22 mouse cellular contexts compared by ENCODE assay signal in genomic region chr6:5871060-5871459, GRCm38 (mm10).
DNase-seq lines count a peak whose midpoint lies in the region; ATAC-seq and TF ChIP-seq lines count a peak whose summit lies in the region.
"Had no signal": no experiment of that assay in that cellular context is flagged by ENCODE, and none has a peak within 500 bp of the region (broad histone marks: within the 10 kb centered on the region; RNA-seq: fewer than 3 reads in every experiment).

No protein-coding gene starts in this region.

- H3K36me3 ChIP-seq in heart, embryonic 13.5 days: no peaks in the 10 kb centered on the region
- H3K36me3 ChIP-seq in heart, embryonic 12.5 days: no peaks in the 10 kb centered on the region
- H3K36me3 ChIP-seq in stomach, embryonic 16.5 days (ENCODE audit: control insufficient read depth, insufficient read depth, low read length): no peaks in the 10 kb centered on the region
- H3K36me3 ChIP-seq in stomach, postnatal 0 days (ENCODE audit: control insufficient read depth, insufficient read depth, low read length): no peaks in the 10 kb centered on the region
- no peaks in the 10 kb centered on the region for H3K36me3 ChIP-seq in limb, embryonic 13.5 days
- no peaks in the 10 kb centered on the region for H3K36me3 ChIP-seq in liver, embryonic 11.5 days (ENCODE audit: control insufficient read depth, insufficient read depth, low read length)
- H3K36me3 ChIP-seq: forebrain, embryonic 12.5 days; forebrain, embryonic 15.5 days; hindbrain, embryonic 12.5 days had no signal

- TF ChIP-seq POLR2A in olfactory bulb, adult 2 months (IDR thresholded peaks at IDR 0.05; ENCODE audit: insufficient read depth, low read depth, low read length): no peak

- peaks cover 17% of the 10 kb centered on the region for H3K4me1 ChIP-seq in heart, embryonic 13.5 days
- H3K4me1 ChIP-seq in heart, embryonic 12.5 days (replicated peaks): peaks cover 16% of the 10 kb centered on the region
- H3K4me1 ChIP-seq in stomach, embryonic 16.5 days (ENCODE audit: control insufficient read depth, insufficient read depth, low read length): no peaks in the 10 kb centered on the region
- no peaks in the 10 kb centered on the region for H3K4me1 ChIP-seq in stomach, postnatal 0 days (replicated peaks; ENCODE audit: control insufficient read depth, insufficient read depth)
- H3K4me1 ChIP-seq in limb, embryonic 13.5 days: peaks cover 18% of the 10 kb centered on the region
- peaks cover 9% of the 10 kb centered on the region for H3K4me1 ChIP-seq in olfactory bulb, adult 2 months (ENCODE audit: control insufficient read depth, insufficient read depth, low read length)
- no peaks in the 10 kb centered on the region for H3K4me1 ChIP-seq in liver, embryonic 11.5 days (replicated peaks; ENCODE audit: control insufficient read depth, insufficient read depth, low read length)
- H3K4me1 ChIP-seq: forebrain, embryonic 12.5 days; forebrain, embryonic 15.5 days; hindbrain, embryonic 12.5 days had no signal

- H3K4me2 ChIP-seq in heart, embryonic 13.5 days: no peak overlapping the region
- no peak overlapping the region for H3K4me2 ChIP-seq in heart, embryonic 12.5 days
- H3K4me2 ChIP-seq in stomach, embryonic 16.5 days (ENCODE audit: low read depth, low read length): no peak overlapping the region
- H3K4me2 ChIP-seq in stomach, postnatal 0 days (replicated peaks; ENCODE audit: low read depth): no peak overlapping the region
- H3K4me2 ChIP-seq in limb, embryonic 13.5 days (replicated peaks): no peak overlapping the region
- H3K4me2 ChIP-seq in liver, embryonic 11.5 days: no peak overlapping the region
- H3K4me2 ChIP-seq: forebrain, embryonic 12.5 days; forebrain, embryonic 15.5 days; heart, embryonic 11.5 days; hindbrain, embryonic 12.5 days had no signal

- 0 out of 2 replicates have a peak overlapping the region, but pooled peaks have one; percentile 19 for H3K9ac ChIP-seq in heart, embryonic 13.5 days
- H3K9ac ChIP-seq in heart, embryonic 12.5 days: no peak overlapping the region
- H3K9ac ChIP-seq in stomach, embryonic 16.5 days (ENCODE audit: low read length): no peak overlapping the region
- no peak overlapping the region for H3K9ac ChIP-seq in stomach, postnatal 0 days (ENCODE audit: low read length)
- H3K9ac ChIP-seq in limb, embryonic 13.5 days: no peak overlapping the region
- H3K9ac ChIP-seq in liver, embryonic 11.5 days (ENCODE audit: low read depth, low read length): no peak overlapping the region
- H3K9ac ChIP-seq: forebrain, embryonic 12.5 days; forebrain, embryonic 15.5 days; hindbrain, embryonic 12.5 days had no signal

- no peak for TF ChIP-seq CTCF in stomach, postnatal 0 days (IDR thresholded peaks at IDR 0.05; ENCODE audit: low read depth)
- no peak for TF ChIP-seq CTCF in olfactory bulb, adult 2 months (IDR thresholded peaks at IDR 0.05; ENCODE audit: insufficient read depth, low read depth, low read length)

- ATAC-seq in heart, embryonic 13.5 days (ENCODE audit: extremely low read depth, insufficient number of reproducible peaks, low FRiP score, low TSS enrichment): no peak
- no peak for ATAC-seq in heart, embryonic 12.5 days (ENCODE audit: insufficient number of reproducible peaks, low FRiP score)
- ATAC-seq in stomach, embryonic 16.5 days (ENCODE audit: insufficient read depth, low FRiP score): no peak
- no peak for ATAC-seq in stomach, postnatal 0 days (ENCODE audit: low FRiP score, low TSS enrichment)
- ATAC-seq in limb, embryonic 13.5 days (ENCODE audit: low FRiP score, low read depth): peak; percentile 26; the same call in 1 of the 2 replicates
- ATAC-seq in liver, embryonic 11.5 days (replicated peaks; ENCODE audit: low FRiP score): no peak
- ATAC-seq: CD4-positive, CD25-positive, alpha-beta regulatory T cell, adult 4 months; forebrain, embryonic 15.5 days had no signal

- WGBS in heart, embryonic 13.5 days: 34% methylated on average over 5 of the region's 5 CpGs
- 25% methylated on average over 5 of the region's 5 CpGs for WGBS in heart, embryonic 12.5 days
- WGBS in stomach, embryonic 16.5 days: 73% methylated on average over 5 of the region's 5 CpGs
- WGBS in stomach, postnatal 0 days: 70% methylated on average over 5 of the region's 5 CpGs
- 62% methylated on average over 5 of the region's 5 CpGs for WGBS in limb, embryonic 13.5 days
- 52% methylated on average over 5 of the region's 5 CpGs for WGBS in olfactory bulb, adult 2 months
- WGBS in liver, embryonic 11.5 days: 73% methylated on average over 5 of the region's 5 CpGs

- no peaks in the 10 kb centered on the region for H3K27me3 ChIP-seq in heart, embryonic 13.5 days (replicated peaks)
- no peaks in the 10 kb centered on the region for H3K27me3 ChIP-seq in heart, embryonic 12.5 days (replicated peaks)
- no peaks in the 10 kb centered on the region for H3K27me3 ChIP-seq in stomach, embryonic 16.5 days (ENCODE audit: control insufficient read depth, insufficient read depth, low read length)
- no peaks in the 10 kb centered on the region for H3K27me3 ChIP-seq in stomach, postnatal 0 days (ENCODE audit: control insufficient read depth, insufficient read depth, low read length)
- H3K27me3 ChIP-seq in limb, embryonic 13.5 days: no peaks in the 10 kb centered on the region
- no peaks in the 10 kb centered on the region for H3K27me3 ChIP-seq in liver, embryonic 11.5 days (replicated peaks; ENCODE audit: control insufficient read depth, insufficient read depth, low read length)
- H3K27me3 ChIP-seq: forebrain, embryonic 12.5 days; forebrain, embryonic 15.5 days; hindbrain, embryonic 12.5 days had no signal

- H3K27ac ChIP-seq in heart, embryonic 13.5 days (replicated peaks): 0 out of 2 replicates have a peak overlapping the region, but pooled peaks have one; percentile 2
- H3K27ac ChIP-seq in heart, embryonic 12.5 days (ENCODE audit: poor library complexity, severe bottlenecking): no peak overlapping the region
- peak overlapping the region; percentile 15; the same call in 1 of the 2 replicates for H3K27ac ChIP-seq in stomach, embryonic 16.5 days (ENCODE audit: low read length)
- H3K27ac ChIP-seq in stomach, postnatal 0 days (replicated peaks): no peak overlapping the region
- no peak overlapping the region for H3K27ac ChIP-seq in limb, embryonic 13.5 days
- peak overlapping the region; percentile 27; the same call in 1 of the 2 replicates for H3K27ac ChIP-seq in olfactory bulb, adult 2 months (ENCODE audit: insufficient read depth, low read depth, low read length)
- no peak overlapping the region for H3K27ac ChIP-seq in liver, embryonic 11.5 days (ENCODE audit: low read depth, low read length)
- H3K27ac ChIP-seq: forebrain, embryonic 12.5 days; forebrain, embryonic 15.5 days; hindbrain, embryonic 12.5 days had no signal

- H3K9me3 ChIP-seq in heart, embryonic 13.5 days: no peaks in the 10 kb centered on the region
- no peaks in the 10 kb centered on the region for H3K9me3 ChIP-seq in heart, embryonic 12.5 days (replicated peaks)
- no peaks in the 10 kb centered on the region for H3K9me3 ChIP-seq in stomach, embryonic 16.5 days (replicated peaks; ENCODE audit: control insufficient read depth, low read length)
- H3K9me3 ChIP-seq in stomach, postnatal 0 days (ENCODE audit: control insufficient read depth, low read length): no peaks in the 10 kb centered on the region
- H3K9me3 ChIP-seq in limb, embryonic 13.5 days: no peaks in the 10 kb centered on the region
- no peaks in the 10 kb centered on the region for H3K9me3 ChIP-seq in liver, embryonic 11.5 days (ENCODE audit: control insufficient read depth, low read length)
- H3K9me3 ChIP-seq: forebrain, embryonic 12.5 days; forebrain, embryonic 15.5 days; hindbrain, embryonic 12.5 days had no signal

- TF ChIP-seq EP300 in stomach, postnatal 0 days (optimal IDR thresholded peaks at IDR 0.05): no peak

- no peak for DNase-seq in stomach, postnatal 0 days (ENCODE audit: low spot score)
- no peak for DNase-seq in liver, embryonic 11.5 days (ENCODE audit: low spot score)
- no peak for DNase-seq in gastrocnemius, postnatal 10 days
- DNase-seq: adrenal gland, adult 2 months; adrenal gland, postnatal 14 days; cerebellum, adult 11 months; cerebellum, adult 2 months; cerebellum, adult 9-11 months; cerebellum, postnatal 25 days; gastrocnemius, postnatal 36 days; heart, postnatal 14 days had no signal

- H3K4me3 ChIP-seq in heart, embryonic 13.5 days: no peak overlapping the region
- no peak overlapping the region for H3K4me3 ChIP-seq in heart, embryonic 12.5 days
- H3K4me3 ChIP-seq in stomach, embryonic 16.5 days (replicated peaks; ENCODE audit: low read length): no peak overlapping the region
- H3K4me3 ChIP-seq in stomach, postnatal 0 days (ENCODE audit: low read depth, low read length): no peak overlapping the region
- no peak overlapping the region for H3K4me3 ChIP-seq in limb, embryonic 13.5 days
- H3K4me3 ChIP-seq in olfactory bulb, adult 2 months (ENCODE audit: insufficient read depth, low read depth, low read length): no peak overlapping the region
- no peak overlapping the region for H3K4me3 ChIP-seq in liver, embryonic 11.5 days (ENCODE audit: low read depth, low read length)
- H3K4me3 ChIP-seq: erythroblast, embryonic 14.5 days; forebrain, embryonic 12.5 days; forebrain, embryonic 15.5 days; hindbrain, embryonic 12.5 days had no signal

Comparison
In these comparisons a context has a peak if more than half of its experiments do, and no peak if none do; other contexts are left out.
1. H3K27ac ChIP-seq: peak in heart, embryonic 13.5 days (single experiment), stomach, embryonic 16.5 days (single experiment) and olfactory bulb, adult 2 months (single experiment); none in heart, embryonic 12.5 days (single experiment), stomach, postnatal 0 days (single experiment), limb, embryonic 13.5 days (single experiment) and liver, embryonic 11.5 days (single experiment).